Mouse (Mus musculus) urinary bladder, postnatal 10 days (tissue): ENCODE measurements around the gene Pde4dip.

Source experiments
- DNase-seq: peaks from one replicate; pipeline ENCODE4 v3.0.0; 2022; ENCODE audit warnings: low spot score

The Pde4dip gene

DNA sequence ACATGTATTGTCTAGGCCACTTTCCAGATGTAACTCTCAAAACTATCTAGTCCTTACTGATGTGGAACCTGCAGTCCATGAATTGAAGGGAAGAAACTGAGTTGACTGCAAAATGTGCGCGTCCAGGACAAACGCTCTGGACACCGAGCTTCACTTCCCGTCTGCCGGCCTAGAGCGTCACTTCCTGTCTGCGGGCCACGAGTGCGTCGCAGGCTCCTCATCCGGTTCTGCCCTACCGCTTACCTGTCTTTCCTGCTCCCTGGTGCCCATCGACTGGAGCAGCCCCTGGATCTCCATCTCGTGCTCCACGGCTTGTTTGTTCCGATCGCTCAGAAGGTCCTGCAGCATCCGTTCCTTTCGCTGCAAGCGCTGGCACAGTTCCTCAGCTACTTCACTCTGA lies 136.9 kb downstream of the Pde4dip start:
- no peak for DNase-seq

DNA sequence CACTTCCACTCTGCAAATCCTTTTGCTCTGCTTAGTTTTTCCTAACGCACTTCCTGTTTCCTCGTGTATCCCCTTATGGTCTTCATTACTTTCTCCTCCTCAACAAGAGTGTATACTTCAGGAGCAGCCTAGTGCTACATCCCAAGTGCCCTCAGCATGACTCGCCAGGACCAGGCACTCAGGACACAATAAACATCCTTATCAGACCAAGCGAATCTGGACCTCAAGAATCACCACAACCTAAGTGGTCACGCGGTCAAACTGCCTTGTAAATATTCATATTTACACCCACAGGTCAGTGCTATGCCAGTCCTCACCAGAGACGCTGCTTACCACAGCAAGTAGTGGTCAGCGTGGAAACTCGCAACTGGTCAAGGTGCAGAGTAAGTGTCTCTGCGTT lies 139.7 kb downstream of the Pde4dip start:
- DNase-seq, result no peak

DNA sequence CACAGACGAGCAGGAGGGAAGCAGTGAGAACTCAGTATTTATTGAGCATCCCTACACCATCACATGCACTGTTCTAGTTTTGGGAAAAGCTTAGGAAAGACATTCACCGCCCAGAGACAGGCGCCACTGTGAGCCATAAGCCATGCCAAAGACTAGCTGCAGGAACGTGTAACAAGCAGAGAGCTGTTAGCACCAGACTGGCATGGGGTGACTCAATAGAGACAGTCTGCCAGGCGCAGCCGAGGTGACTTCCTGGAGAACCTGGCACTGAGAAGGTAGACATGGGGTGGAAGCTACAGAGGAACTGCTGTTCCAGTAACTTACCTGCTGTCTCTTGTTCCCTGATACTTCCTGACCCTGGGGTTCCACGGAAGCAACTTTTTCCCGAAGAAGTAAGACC lies 145.7 kb downstream of the Pde4dip start:
- DNase-seq, result no peak

DNA sequence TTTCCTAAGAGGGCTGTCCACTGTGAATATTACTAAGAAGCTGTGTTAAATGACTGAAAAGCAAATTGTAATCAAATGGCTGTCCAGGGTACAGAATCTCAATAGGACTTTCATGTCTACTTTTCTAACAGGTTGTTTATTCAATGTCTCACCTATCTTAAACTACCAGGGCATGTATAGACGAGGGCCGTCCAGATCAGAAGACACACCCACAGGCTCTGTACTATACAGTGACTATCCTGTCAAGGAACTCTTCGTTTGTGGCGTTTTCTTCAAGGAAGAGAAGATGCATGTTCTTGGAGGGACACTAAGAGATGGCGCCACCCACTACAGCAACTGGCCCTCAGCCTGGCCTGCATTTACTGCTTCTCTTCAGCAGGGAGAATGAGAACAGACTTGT lies 152.9 kb downstream of the Pde4dip start:
- DNase-seq, result no peak

DNA sequence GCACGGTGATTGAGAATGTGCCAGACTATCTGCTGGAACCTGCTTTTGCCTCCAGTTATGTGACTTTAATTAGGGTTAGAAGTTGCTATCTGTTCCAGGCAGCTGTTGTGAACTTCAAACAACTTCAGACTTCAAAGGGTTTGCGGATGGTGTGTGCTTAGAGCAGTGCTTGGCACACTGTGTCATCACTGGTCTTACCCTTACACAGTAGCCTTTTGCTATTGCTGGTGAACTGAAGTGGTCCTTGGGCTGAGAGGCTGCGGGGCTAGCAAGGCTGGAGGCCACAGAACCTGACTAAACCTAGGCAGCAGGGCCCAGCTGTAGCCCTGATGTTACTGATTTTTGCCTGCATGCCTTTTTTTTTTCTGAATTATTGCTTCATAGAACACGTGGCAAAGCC lies 154.2 kb downstream of the Pde4dip start:
- no peak for DNase-seq

DNA sequence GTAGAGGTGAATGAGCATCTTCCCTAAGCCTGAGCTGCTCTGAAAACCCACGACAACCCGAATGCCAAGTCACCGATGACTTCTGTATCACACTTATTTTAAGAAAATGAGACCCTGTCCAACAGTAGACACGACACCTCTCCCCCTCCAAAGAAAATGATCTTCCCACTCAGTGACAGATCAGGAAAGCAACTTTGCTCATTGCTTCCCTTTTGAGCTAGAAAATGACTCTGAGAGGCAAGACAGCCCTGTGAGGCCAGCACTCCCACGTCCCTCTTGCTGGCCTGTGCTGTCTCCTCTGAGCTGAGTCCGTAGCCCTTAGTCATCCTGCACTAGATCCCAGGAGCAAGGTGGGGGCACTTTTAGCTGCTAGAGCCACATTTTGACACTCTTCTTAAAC lies 155.9 kb downstream of the Pde4dip start:
- DNase-seq, result no peak

DNA sequence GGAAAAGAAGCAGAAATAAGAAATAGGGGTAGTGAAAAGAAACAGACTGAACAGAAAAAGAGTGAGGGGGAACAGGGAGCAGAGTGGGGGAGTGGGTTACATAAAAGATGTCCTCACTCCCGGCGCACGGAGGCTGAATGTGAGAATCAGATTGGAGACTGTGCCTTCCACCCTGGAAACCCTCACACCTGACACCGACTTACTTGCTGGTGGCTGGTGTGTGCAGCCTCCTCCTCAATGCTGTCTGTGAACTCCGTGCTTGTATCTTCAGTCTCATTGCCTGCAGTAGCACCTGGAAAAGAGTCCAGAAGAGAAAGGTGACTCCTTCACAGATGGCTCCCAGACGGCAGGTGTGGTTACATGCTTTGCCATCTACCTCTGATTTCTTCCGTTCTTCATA lies 157.9 kb downstream of the Pde4dip start:
- DNase-seq, result no peak

DNA sequence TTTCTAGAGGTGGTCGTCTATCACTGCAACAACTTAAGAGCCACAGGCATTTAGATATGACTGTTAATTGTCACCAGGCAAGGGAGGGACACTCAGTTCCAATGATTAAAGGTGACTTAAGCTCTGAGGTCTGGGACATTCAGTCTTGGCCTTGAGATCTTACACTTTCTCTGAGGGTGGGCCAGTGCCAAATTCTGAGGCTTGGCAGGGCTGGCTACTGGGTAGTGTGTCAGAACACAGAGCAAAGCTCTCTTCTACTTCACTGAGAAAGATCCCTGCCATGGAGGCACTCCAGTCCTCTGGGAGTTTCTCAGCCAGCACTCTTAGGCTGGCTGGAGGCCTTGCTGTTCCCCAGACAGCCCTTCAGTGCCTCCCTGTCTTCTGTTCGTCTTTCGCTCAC lies 158.4 kb downstream of the Pde4dip start:
- DNase-seq, result no peak

DNA sequence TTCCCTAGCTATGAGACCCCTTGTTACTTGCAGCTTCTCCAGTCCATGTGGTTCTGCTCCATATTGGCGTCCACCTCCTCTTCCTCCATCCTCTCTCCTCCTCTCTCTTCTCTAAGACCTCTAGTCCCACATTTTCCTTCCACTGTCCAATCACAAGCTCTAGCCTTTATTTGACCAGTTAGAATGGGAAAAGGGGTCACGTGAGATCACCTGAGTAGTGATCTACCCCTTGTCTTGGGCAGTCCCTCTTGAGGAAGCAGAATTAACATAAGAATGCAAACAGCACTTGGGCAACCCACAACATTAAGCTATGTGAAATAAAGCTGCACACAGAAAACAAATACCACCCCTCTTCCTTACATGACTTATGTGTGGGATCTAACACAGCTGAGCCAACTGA lies 160.7 kb downstream of the Pde4dip start:
- no peak for DNase-seq

DNA sequence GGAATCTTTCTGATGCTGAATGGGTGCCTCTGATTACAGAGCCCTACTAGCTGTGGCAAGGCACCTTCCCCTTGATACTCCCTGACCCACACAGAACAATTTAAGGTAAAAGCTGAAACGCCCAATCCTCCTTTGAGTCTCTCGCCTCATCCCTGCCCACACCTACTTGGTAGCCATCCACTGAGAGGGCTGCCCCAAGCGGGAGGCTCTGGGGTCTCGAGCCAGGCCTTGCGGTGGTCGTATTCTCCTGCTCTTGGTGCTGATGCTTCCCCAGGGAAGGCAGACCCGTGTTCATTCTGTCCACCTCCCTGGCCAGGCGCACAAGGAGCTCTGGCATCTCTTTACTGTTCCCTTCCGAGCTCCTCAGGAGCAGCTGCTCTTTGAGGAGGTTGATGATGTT lies 169.4 kb downstream of the Pde4dip start:
- no peak for DNase-seq

DNA sequence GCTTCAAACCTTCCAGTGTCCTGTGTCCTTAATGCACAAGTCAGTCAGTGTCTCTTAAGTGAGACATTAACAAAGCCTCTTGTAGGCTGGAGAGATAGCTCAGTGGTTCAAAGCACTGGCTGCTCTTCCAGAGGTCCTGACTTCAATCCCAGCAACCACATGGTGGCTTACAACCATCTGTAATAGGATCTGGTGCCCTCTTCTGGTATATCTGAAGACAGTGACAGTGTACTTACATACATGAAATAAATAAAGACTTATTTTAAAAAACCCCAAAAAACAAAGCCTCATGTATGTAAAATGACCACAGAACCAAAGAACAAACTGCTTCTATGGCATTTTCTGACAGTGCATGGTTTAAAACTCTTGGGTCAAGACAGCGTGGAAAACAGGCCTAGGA lies 172.6 kb downstream of the Pde4dip start:
- no peak for DNase-seq

DNA sequence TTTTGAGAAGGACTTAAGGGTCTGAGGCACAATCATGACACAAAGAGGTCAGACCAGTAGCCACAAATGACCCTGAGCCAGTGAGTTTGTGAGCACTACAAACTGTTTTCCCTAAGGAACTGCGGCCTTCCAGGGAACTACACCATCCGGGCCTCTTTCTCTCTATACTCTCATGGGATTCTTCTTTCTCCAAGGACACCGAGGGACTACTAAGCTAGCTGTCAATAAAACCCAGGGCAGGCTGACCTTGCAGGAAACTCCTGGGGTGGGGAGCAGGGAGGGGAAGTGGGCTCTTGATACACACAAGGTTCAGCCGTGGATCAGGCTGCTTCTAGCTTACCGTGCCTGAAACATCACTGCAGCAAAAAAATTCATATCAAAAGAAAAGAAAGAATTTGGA lies 177.6 kb downstream of the Pde4dip start:
- no peak for DNase-seq

DNA sequence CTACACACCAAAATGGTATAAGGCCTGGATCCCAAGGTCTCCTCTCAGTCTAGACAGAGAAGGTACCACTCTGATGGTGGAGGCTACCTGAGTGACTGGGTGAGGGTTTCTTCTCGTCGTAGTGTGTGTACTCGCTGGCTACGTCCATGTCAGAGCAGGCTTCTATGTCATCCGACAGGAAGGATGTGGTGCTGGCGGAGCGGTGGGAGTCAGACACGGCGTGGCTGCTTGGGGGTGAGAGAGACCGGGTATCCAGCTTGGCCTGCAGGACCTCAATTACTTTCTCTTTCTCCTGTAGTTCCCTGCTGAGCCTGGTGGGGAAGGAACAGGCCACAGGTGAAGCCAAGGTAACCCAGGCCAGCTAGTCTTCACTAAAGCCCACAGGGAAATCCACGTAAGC lies 178.4 kb downstream of the Pde4dip start:
- no peak for DNase-seq

DNA sequence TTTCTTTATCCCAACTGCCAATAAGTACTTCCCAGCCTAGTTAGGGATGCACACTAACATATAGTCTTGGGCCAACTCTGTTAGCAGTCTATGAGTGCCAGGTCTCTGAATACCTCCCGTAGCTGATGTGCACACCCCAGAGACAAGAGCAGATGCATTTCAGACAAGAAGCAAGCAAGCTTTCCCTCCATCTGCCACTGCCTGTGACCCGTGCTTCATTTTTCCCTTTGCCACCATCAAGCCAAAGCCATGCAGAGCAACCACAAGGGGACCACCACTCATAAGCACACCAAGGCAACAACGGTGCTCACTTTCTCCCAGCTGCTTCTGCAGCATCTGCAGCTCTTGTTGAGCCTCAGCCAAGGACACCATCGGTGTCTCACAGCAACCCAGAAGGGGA lies 181.9 kb downstream of the Pde4dip start:
- no peak for DNase-seq

DNA sequence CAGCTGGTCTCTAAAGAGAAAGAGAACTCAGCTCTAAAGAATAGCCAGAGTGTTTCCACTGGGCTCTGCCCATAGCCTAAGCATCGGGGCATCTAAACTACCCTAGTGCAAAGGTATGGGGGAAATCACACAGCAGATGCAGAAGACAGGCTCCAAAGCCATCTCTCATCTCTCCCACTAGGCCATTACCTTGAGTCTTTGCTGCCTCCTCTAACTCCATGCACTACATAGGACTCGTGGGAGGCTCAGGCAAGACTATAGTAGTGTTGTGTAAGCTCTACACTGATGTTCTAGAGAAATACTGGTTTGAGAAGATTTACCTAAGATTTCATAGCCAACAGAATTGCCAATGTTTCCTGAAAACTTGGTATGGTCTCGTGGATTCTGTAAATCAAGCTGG lies 183.0 kb downstream of the Pde4dip start:
- DNase-seq, result no peak

DNA sequence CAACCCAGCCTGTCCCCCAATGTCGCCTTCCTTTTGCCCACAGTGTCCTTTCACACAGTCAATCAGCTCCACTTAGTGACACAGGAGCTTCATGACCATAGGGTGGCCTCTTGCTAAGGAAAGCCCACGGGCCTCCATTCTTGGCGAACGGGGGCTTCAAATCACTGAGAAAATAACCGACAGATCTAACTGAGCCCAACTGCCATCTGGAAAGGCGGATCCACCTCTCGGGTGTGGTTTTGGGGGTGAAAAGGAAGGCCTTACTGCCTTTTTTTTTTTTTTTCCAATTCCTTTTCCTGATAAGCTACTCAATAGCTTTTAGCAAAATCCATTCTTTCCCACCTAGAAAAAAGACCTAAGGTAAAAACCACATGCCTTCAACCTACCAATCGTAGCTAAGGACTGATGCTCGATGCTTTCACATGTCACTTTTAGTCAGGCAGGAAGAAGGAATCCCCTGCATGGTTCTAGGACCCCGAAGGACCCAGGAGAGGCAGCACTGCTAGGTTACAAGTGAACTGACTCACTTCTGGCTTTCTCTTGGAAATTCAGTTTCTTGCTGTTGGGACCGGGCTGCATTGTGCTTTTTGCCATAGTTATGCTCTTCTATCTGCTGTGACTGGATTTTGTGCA lies 185.9 kb downstream of the Pde4dip start:
- DNase-seq, result no peak

DNA sequence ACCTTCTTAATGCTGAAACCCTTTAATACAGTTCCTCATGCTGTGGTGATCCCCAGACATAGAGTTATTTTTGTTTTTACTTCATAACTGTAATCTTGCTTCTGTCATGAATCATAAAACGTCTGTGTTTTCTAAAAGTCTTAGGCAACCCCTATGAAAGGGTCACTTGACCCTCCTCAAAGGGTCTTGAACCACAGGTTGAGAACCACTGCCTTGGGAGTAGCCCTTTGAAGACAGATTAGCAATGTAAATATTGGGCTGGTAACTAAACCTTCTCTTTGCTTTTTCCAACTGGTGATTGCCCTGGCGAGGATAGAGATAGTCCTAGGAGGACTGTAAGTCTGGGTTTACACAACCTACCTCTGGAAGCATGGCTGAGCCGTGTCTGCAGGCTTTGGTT lies 187.3 kb downstream of the Pde4dip start:
- DNase-seq, result no peak

DNA sequence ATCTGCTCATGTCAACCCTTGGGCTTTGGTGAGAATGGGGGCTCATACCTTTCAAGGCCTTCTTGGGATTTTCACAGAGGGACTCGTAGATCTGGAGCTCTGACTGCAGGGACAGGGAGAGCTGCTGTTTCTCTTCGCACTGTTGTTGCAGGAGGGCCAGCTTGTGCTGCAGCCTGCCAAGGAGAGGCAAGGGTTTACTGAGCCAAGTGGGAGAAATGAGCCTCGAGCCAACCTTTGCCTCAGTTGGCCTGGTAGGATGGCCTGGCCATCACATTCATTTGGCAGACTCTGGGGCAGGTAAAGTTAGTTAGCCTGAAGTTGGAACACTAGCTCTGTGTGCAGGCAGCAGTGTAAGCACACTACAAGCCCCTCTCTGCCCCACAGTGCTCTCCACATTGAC lies 189.4 kb downstream of the Pde4dip start:
- DNase-seq, result no peak

DNA sequence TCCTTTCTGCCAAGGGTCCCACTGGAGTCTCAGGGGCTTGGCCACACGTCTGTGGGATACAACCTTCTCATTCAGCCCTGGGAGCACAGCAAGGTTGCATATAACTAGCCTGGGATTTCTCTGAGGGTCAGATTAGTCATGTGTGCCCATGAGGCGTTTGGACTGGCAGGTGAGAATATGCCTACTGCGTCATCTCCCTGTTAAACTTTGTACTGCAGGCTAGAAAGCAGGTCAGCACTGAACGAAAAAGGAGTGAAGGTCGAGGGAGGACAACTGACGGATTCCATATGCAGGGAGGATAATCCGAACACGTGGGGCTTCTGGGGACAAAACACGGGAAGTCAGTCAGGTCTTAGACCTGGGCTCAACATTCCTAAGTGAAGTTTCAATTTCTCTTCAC lies 191.2 kb downstream of the Pde4dip start:
- no peak for DNase-seq

DNA sequence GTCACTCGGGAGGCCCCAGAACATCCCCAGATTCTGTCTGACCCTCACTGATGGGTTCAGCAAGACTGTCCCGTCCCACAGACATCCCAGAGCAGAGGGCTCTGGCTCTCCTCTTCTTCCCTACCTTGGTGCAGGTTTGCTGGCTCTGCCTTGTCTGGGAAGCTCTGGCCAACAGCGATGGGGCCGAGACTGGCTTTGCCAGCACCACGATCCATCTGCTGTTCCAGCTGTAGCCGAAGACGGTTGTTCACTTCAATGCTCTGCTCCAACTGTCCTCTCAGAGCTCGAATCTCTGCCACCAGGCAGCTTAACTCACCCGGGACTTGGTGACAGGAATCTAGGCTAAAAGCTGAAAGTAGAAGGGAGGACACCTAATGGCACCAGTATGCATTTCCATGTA lies 191.6 kb downstream of the Pde4dip start:
- no peak for DNase-seq

DNA sequence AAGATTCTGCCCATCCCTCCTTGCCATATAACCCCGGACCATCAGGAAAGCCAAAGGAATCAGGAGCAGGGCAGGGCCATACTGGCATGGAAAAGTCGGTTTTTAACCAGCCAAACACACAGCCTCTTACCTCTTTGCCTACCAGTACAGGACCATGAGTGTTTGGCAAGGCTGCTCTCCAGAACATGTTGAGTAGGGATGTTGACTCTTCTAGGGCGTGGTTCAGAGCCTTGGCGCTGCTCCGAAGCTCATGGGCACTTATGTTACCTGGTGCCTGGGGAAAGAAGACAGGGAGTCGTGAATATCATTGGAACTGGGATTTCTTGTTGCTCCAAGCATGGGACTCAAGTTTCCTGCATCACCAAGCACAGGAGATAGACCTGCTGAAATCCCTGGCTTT lies 194.7 kb downstream of the Pde4dip start:
- no peak for DNase-seq

DNA sequence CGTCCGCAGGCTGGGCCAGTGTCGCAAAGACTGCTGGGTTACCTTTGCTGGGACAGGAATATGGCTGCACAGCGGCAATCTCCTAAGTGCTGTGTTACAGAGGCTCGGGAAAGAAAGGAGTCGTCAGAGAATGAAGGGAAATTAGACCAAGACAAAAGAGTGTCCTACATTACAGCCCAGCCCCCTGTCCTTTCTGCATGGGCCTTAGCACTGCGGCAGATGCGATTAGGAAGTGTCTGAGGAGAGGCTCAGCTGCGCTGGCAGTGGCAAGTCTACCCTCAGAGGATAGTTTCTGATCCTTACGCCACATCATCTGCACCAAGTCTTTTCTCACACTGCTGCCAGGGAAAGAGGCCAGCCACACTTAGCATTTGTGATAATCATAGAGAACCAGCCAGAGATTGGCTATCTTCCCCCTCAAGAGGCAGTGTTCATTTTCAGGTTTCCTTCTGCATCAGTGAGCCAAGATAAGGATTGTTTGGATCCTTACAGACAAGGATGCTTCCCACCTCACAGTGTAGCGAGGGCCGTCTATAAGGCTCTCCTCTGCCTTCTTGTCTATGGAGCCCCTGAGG lies 197.0 kb downstream of the Pde4dip start:
- no peak for DNase-seq

DNA sequence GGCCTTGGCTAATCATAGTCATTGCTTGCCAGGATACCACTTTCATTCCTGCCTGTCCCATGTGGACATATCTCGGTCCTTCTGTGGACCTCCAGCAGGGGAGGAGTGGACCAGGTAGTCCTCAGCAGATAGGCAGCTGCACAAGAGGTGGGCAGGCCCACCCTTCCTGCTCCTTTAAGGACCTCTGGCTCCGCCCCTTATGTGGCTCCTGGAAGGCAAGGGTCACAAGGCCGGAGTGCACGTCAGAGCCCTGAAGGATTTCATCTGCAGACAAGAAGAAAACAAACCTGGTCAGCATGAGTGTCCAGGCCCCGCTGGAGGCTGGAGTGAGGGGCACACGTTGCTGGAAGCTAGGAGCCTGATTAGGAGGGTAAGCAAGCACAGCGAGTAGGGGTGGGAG lies 197.9 kb downstream of the Pde4dip start:
- DNase-seq, result no peak

DNA sequence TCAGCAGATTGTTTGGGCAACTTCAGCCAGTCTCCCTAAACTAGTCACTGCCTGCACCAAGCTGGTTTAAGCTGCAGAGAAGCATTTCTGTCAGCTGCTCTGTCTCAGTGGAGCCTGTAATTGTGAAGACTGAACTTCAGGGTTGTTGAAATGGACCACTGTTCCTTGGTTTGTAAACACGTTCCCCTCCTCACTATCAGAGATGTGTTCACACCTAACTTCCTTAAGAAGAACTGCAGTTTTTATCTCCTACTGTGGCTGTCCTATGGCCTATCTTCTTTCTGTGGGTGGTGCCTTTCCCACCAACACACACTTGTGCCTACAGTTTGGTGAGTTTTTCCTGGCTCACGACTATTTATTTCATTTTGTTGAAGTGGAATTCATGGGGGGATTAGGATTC lies 199.2 kb downstream of the Pde4dip start:
- DNase-seq, result no peak
